Mouse (Mus musculus) right cerebral cortex, postnatal 10 days (tissue): ENCODE data around the gene Grhl1.
A peak's percentile ranks its signal among the peaks of the same experiment; 100 is the strongest.
"Not testable (repeated sequence)": the region's sequence is repeated elsewhere in the genome, so short reads cannot be mapped to it uniquely, and the experiment has no call there.

Experiments
- DNase-seq, 2 experiments: peaks; one replicate each; pipeline ENCODE4 v3.0.0; 2021; ENCODE audit warnings: low spot score in 2 of 2

The Grhl1 gene

DNA sequence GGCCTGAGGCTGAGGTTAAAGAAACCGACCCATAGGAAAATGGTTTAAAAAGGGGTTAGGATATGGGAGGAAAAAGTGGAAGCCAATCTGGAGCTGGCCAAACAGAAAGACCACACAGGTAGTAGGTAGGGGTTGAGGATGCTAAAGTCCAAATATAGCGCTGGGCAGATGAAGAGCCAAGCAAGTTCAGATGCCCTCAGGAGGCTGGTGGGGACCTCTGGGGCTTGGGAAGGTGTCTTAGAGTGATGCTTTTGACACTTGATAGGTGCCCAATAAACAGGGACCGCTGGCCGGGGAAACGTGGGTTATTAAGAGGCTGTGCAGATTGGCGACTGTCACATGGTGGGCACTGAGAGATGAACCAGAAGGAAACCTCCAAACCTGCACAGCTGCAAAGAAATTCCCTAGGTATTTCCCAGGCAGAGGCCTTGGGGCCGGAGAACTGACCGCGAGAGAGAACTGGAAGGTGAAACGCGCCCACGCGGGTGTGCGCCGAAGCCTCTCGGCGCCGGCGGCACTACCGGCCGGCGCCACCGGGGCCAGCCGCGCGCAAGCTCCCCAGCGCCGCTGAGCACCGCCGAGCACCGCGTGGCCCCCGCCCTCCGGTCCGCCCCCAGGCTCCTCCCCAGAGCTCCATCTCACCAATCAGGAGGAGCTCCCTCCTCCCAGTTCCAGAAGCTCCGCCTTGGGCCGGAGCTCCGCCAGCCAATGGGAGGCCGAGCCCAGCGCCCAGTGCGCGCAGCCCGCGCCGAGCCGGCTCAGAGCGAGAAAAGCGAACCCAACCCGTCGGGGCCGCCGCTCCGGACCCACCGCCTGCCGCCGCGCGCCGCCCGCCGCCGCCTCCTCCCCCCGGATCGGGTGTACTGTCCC is at the start of gene Grhl1:
Gene Grhl1 (plus strand): TSS at position 761 of the 870 bp plus-strand sequence.
- DNase-seq = peak; percentile 95 to 96

- not testable (repeated sequence) for DNase-seq
These were observed 47.0 kb upstream of the Grhl1 start for GRCm38 (mm10) chr12:24525065-24525464.

DNA sequence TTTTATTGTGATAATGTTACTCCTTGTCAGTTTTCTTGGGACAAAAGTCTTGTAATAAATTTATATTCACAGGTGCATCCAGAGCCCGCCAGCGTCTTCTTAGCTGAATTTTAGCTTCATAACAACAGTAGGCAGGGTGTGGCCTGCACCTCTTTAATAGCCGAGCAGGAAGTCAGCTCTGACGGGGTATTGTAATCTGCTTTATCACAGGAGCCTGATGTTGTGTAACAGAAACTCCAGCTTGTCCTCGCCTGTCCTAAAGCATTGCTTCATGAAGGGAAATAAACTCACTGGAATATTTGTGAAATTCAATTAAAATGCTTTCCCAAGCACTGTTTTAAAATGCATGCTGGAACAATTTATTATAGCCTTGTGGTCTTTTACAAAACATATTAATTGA is 35.7 kb upstream of the Grhl1 start:
- DNase-seq = no peak

DNA sequence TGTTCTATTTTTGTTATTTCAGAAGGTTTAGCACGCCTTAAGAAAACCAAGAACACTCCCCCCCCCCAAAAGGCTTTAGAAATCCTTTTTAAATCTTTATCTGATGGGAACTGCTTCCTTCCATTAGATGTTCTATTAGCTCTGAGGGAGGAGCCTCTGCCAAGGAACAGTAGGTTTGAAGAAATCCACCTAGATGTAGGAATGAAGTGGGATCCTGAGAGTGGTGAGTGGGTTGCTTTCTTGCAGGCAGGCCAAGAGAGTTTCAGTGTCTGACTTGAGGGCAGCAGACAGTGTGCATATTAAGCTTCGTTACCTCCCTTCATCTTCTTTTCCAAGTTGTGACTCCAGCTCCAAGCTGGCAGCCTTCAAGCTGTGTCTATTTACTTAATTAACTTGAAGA is 34.9 kb upstream of the Grhl1 start:
- DNase-seq = no peak

DNA sequence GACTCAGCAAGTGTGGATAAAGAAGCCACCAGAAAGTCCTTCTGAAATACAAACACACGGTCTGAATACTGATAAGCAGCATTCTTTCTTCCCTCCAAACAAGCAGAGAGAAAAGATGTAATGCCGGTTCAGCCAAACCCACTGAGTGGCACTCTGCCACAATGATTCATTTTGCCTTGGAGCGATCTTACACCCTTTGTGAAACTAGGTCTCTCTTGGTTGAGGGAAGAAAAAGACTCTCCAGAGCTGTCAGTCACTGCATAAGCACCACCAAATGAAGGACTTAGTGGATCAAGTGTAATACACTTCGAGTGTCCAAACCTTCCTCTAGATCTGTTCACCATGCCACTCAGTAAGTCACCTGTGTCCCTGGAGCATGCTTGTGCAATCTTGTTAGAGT is 34.1 kb upstream of the Grhl1 start:
- peak; percentile 49 to 53 for DNase-seq

DNA sequence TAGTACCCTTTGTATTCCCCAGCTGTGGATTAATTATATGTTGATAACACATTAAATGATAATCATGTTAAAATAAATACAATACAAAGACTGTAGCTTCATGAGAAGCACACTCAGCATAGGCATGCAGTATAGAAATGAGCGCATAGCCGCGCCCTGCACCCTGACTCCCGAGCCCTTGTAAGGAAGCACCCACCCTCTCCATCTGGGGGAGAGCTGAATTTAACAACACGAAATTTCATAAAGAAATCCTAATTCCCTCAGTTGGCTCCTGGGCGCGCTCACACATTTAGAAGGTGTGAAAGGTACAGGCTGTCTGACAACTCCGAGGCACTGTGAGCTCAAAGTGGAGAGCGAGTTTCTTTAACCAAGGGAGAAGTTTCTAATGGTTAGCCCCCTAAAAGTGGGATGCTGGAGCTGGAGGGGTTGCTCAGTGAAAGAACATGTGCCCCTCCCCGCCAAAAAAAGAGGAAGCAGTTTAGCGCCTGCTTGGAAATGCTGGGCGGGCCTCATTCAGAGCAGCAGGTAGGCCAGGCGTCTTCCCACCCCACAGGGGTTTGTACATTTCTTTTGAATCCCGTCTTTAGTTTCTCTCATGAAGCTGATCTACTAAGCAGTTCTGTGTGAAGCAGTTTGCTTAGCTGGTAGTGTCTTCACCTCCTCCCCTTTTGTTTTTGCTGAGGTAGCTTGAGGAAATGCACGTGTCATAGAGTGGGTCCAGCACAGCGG is 30.5 kb upstream of the Grhl1 start:
- DNase-seq = no peak

GRCm38 (mm10) chr12:24547686-24548085 is 24.4 kb upstream of the Grhl1 start:
- DNase-seq = no peak

DNA sequence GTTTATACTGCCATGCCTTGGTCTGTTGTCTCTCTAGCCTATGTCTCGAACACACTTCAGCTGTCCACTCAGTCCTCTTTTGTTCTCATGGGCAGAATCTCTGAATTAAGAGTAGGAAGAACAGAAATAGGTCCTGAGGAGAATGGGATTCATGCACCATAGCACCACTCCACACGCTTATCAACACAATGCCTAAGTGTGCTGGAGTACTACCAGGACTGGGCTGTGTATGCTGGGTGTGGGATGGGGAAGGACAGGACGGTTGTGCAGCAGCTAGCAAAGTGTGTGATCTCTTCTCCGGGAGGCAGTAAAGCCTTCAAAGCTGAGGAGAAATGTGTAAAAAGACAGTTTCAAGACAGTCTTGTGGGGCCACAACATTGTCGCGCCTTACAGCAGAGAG is 23.2 kb upstream of the Grhl1 start:
- no peak for DNase-seq

DNA sequence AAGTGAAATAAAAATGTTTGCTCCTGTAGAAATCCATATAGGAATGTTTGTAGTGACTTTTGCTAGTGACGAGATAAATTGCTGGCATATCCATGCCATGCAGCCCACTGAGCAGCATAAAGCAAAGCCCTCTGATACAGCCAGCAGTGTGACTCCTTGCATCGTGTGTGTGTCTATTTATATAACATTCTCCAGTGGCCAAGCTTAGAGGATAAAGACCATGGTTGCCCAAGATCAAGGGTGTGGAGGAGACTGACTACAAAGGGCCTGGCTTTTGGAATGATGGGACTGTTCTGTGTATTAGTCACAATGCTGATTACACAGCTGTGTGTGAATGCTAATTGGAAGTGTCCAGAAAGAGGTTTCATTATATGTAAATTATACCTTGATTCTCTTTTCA is 19.6 kb upstream of the Grhl1 start:
- no peak for DNase-seq

DNA sequence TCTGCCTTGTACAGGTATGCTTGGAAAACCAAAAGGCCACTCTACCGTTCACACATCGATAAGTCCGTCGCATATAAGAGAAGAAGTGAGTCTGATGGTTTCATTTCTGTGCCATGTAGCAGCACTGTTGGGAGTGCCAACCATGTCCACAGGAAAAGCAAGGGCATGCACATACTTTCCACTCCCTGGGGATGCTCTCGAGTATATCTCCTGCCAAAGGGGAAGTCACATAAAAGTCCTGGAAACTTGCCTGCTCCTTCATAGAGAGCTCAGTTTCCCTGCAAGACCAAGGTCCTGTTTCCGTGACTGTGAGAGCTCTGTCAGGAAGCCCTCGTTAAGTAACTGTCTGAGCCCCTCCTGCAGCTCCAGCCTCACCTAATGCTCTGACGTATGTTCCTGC is 16.1 kb upstream of the Grhl1 start:
- DNase-seq = no peak

DNA sequence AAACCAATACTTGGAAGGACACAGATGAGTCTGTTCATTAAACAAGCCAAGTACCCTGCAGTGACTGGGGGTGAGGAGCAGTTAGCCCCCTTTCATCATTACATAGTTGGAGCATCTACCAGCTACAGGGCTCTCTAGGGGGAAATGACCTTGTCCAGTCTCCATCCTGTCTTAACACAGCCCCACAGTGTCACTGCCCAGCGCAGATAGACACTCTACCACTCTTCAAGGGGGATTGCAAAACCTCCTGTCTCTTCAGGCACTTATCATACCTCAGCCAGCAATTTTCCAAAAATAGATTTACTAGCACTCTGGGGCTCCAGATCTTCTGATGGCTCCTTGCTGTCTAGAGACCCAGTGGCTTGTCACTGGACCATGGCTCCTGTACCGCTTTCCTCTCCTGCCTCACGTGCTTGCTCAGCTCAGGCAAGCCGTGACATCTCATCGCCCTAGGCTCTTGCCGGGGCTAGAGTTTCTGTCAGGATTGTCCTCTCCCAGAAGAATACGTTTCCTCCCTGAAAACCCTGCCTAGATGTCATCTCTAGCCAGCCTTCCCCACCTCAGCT is 8.6 kb upstream of the Grhl1 start:
- DNase-seq = no peak

- no peak for DNase-seq
These were observed 6.8 kb upstream of the Grhl1 start for GRCm38 (mm10) chr12:24565311-24565710.

- DNase-seq = no peak
These were observed 4.5 kb upstream of the Grhl1 start for GRCm38 (mm10) chr12:24567606-24568005.

GRCm38 (mm10) chr12:24572421-24573274 is 565 bp downstream of the Grhl1 start:
- DNase-seq = no peak

DNA sequence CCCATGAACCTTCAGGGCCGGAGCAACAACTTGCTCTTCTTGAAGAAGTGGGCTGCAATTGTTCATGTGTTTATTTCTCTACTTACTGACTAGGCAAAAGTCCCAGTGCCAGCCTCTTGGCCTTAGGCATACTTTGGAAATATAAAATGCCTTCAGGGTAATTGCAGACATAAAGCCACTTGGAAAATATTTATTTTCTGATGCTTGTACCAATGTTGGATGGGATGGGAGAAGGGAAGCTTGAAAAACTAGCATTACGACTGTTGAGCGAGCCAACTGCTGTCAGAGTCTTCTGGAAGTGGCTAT is 1.1 kb downstream of the Grhl1 start:
- DNase-seq = no peak

DNA sequence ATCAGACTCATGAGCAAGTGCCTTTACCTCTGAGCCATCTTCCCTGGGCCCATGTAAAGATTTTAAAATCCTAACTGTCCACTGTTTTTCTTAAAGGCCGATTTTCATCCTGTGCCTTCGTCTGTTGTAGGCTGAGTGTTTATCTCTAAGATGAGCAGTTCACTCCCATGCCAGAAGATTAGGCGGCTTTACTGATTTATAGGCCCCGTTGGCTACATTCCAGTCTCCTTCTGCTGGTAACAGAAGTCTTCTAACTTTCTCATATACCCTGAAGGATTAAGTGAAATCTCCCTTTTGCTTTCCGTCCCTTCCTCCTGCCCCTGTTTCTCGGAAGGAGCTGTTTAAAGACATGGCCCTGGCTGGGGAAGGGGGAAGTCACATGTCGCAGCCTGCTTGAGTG is 2.8 kb downstream of the Grhl1 start:
- no peak for DNase-seq

- DNase-seq = no peak
These were observed 8.4 kb downstream of the Grhl1 start for GRCm38 (mm10) chr12:24580452-24580851.

- peak; percentile 42 to 62 for DNase-seq
These were observed 9.1 kb downstream of the Grhl1 start for GRCm38 (mm10) chr12:24580996-24581683.

DNA sequence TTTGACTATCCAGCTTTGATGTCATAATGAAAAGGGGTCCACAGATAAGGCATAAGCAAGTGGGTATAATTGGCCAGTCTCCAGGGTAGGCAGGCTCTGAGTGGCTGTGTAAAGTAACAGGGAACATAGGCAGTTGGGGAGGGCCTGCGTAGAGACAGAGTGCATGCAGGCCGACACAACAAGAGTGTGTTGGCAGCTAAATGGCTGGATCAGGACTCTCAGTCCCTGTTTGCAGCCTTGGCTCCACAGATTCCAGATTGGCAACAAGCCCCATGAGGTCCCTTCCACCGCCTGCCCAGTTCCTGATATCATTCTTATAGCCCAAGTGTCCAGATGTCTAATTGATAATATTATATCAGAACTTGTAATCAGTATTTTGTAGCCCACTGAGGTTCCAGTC is 11.6 kb downstream of the Grhl1 start:
- DNase-seq = peak in 1 of 2 experiments; percentile 55

- peak; percentile 74 to 78 for DNase-seq
These were observed 12.8 kb downstream of the Grhl1 start for GRCm38 (mm10) chr12:24584835-24585234.

- no peak for DNase-seq
These were observed 14.1 kb downstream of the Grhl1 start for GRCm38 (mm10) chr12:24586193-24586592.
